Mouse (Mus musculus): ENCODE data around the gene Lrrc45. TPM values are rescaled to one million over a fixed set of nuclear protein-coding genes. Genes with fewer than 3 reads are reported as not detected.

Gene Lrrc45
- polyA plus RNA-seq, 1 experiment, result 114 TPM

DNA sequence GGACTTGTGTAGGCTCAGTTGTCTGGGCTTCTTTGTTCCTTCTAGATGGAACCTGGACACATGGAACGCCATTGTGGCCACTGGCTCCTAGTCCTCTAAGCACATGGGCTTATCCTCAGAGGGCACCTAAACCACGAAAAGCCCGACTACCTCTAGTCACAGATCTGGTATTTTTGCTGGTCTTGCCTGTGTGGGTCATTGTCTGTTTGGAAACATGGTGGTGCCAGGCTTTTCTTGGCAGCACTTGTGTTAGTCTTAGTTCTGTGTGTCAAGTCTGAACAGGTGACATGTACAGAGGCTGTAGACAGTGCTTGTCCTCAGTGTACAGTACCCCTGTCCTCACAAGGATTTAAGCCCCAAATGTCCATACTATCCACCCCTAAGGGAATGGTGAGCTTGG, 30.2 kb upstream of the Lrrc45 start:
- Histone ChIP-seq H3K4me3 (ENCODE audit: insufficient read depth, low read length) (no peak overlapping the region), H3K27ac (ENCODE audit: insufficient read depth, low read length) (no peak overlapping the region), H3K4me1 (ENCODE audit: control insufficient read depth, insufficient read depth, low read length) (no peaks in the 10 kb centered on the region)
- no peak for TF ChIP-seq POLR2A (IDR thresholded peaks at IDR 0.05; ENCODE audit: extremely low read depth, insufficient read depth, low read length)
- no peak for TF ChIP-seq CTCF (IDR thresholded peaks at IDR 0.05; ENCODE audit: extremely low read depth, insufficient read depth, low read length)

GRCm38 (mm10) chr11:120684086-120684485, 29.6 kb upstream of the Lrrc45 start:
- H3K27ac ChIP-seq (ENCODE audit: insufficient read depth, low read length), result no peak overlapping the region
- H3K4me1 ChIP-seq (ENCODE audit: control insufficient read depth, insufficient read depth, low read length), result no peaks in the 10 kb centered on the region
- no peak overlapping the region for H3K4me3 ChIP-seq (ENCODE audit: insufficient read depth, low read length)
- TF ChIP-seq CTCF (IDR thresholded peaks at IDR 0.05; ENCODE audit: extremely low read depth, insufficient read depth, low read length) (no peak), POLR2A (IDR thresholded peaks at IDR 0.05; ENCODE audit: extremely low read depth, insufficient read depth, low read length) (no peak)

DNA sequence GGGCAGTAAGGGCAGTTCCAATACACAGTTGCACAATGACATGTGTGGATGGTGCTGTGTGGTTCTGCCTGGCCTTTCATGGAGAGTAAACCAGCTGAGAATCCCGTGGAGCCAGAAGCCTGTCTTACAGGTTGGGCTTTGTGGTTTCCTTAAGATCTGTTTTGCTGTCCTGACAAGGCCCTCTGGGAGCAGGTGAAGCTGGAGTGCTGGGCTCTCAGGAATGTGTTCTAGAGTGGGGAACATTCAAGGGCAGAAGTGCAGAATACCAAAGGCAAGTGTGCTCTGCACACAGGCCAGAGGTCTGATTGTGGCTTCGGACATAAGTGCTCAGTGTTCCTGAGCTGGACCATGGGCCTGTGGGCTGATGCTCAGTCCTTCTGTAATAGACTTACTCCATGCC, 29.1 kb upstream of the Lrrc45 start:
- Histone ChIP-seq H3K4me1 (ENCODE audit: control insufficient read depth, insufficient read depth, low read length) (no peaks in the 10 kb centered on the region), H3K4me3 (ENCODE audit: insufficient read depth, low read length) (no peak overlapping the region), H3K27ac (ENCODE audit: insufficient read depth, low read length) (no peak overlapping the region)
- no peak for TF ChIP-seq CTCF (IDR thresholded peaks at IDR 0.05; ENCODE audit: extremely low read depth, insufficient read depth, low read length)
- TF ChIP-seq POLR2A (IDR thresholded peaks at IDR 0.05; ENCODE audit: extremely low read depth, insufficient read depth, low read length), result no peak

- 0 out of 2 replicates have a peak overlapping the region, but pooled peaks have one; percentile 55 for H3K27ac ChIP-seq (ENCODE audit: insufficient read depth, low read length)
- H3K4me3 ChIP-seq (ENCODE audit: insufficient read depth, low read length), result no peak overlapping the region
- no peaks in the 10 kb centered on the region for H3K4me1 ChIP-seq (ENCODE audit: control insufficient read depth, insufficient read depth, low read length)
- TF ChIP-seq POLR2A (IDR thresholded peaks at IDR 0.05; ENCODE audit: extremely low read depth, insufficient read depth, low read length), result no peak
- no peak for TF ChIP-seq CTCF (IDR thresholded peaks at IDR 0.05; ENCODE audit: extremely low read depth, insufficient read depth, low read length)
Measured at GRCm38 (mm10) chr11:120686650-120687272, 27.0 kb upstream of the Lrrc45 start.

- H3K27ac ChIP-seq (ENCODE audit: insufficient read depth, low read length), result no peak overlapping the region
- H3K4me1 ChIP-seq (ENCODE audit: control insufficient read depth, insufficient read depth, low read length), result no peaks in the 10 kb centered on the region
- TF ChIP-seq CTCF (IDR thresholded peaks at IDR 0.05; ENCODE audit: extremely low read depth, insufficient read depth, low read length) (no peak), POLR2A (IDR thresholded peaks at IDR 0.05; ENCODE audit: extremely low read depth, insufficient read depth, low read length) (no peak)
- no peak overlapping the region for H3K4me3 ChIP-seq (ENCODE audit: insufficient read depth, low read length)
Measured at GRCm38 (mm10) chr11:120689365-120689764, 24.4 kb upstream of the Lrrc45 start.

- TF ChIP-seq POLR2A (IDR thresholded peaks at IDR 0.05; ENCODE audit: extremely low read depth, insufficient read depth, low read length) (no peak), CTCF (IDR thresholded peaks at IDR 0.05; ENCODE audit: extremely low read depth, insufficient read depth, low read length) (no peak)
- Histone ChIP-seq H3K4me3 (ENCODE audit: insufficient read depth, low read length) (no peak overlapping the region), H3K27ac (ENCODE audit: insufficient read depth, low read length) (no peak overlapping the region), H3K4me1 (ENCODE audit: control insufficient read depth, insufficient read depth, low read length) (no peaks in the 10 kb centered on the region)
Measured at GRCm38 (mm10) chr11:120692471-120693011, 21.2 kb upstream of the Lrrc45 start.

GRCm38 (mm10) chr11:120693461-120693860, 20.3 kb upstream of the Lrrc45 start:
- Histone ChIP-seq H3K27ac (ENCODE audit: insufficient read depth, low read length) (no peak overlapping the region), H3K4me3 (ENCODE audit: insufficient read depth, low read length) (no peak overlapping the region), H3K4me1 (ENCODE audit: control insufficient read depth, insufficient read depth, low read length) (no peaks in the 10 kb centered on the region)
- TF ChIP-seq POLR2A (IDR thresholded peaks at IDR 0.05; ENCODE audit: extremely low read depth, insufficient read depth, low read length) (no peak), CTCF (IDR thresholded peaks at IDR 0.05; ENCODE audit: extremely low read depth, insufficient read depth, low read length) (no peak)

- no peak for TF ChIP-seq CTCF (IDR thresholded peaks at IDR 0.05; ENCODE audit: extremely low read depth, insufficient read depth, low read length)
- no peak for TF ChIP-seq POLR2A (IDR thresholded peaks at IDR 0.05; ENCODE audit: extremely low read depth, insufficient read depth, low read length)
- H3K27ac ChIP-seq (ENCODE audit: insufficient read depth, low read length), result 0 out of 2 replicates have a peak overlapping the region, but pooled peaks have one; percentile 13
Measured at GRCm38 (mm10) chr11:120695184-120695583, 18.5 kb upstream of the Lrrc45 start.

GRCm38 (mm10) chr11:120695641-120696040, 18.1 kb upstream of the Lrrc45 start:
- Histone ChIP-seq H3K4me1 (ENCODE audit: control insufficient read depth, insufficient read depth, low read length) (no peaks in the 10 kb centered on the region), H3K27ac (ENCODE audit: insufficient read depth, low read length) (peak overlapping the region; percentile 52; the same call in 1 of the 2 replicates), H3K4me3 (ENCODE audit: insufficient read depth, low read length) (no peak overlapping the region)
- TF ChIP-seq POLR2A (IDR thresholded peaks at IDR 0.05; ENCODE audit: extremely low read depth, insufficient read depth, low read length) (no peak), CTCF (IDR thresholded peaks at IDR 0.05; ENCODE audit: extremely low read depth, insufficient read depth, low read length) (no peak)

More at GRCm38 (mm10) chr11:120695184-120695583, 18.5 kb upstream of the Lrrc45 start:
- no peak overlapping the region for H3K4me3 ChIP-seq (ENCODE audit: insufficient read depth, low read length)
- H3K4me1 ChIP-seq (ENCODE audit: control insufficient read depth, insufficient read depth, low read length), result no peaks in the 10 kb centered on the region

GRCm38 (mm10) chr11:120696568-120696967, 17.2 kb upstream of the Lrrc45 start:
- Histone ChIP-seq H3K4me3 (ENCODE audit: insufficient read depth, low read length) (no peak overlapping the region), H3K27ac (ENCODE audit: insufficient read depth, low read length) (no peak overlapping the region), H3K4me1 (ENCODE audit: control insufficient read depth, insufficient read depth, low read length) (no peaks in the 10 kb centered on the region)
- TF ChIP-seq POLR2A (IDR thresholded peaks at IDR 0.05; ENCODE audit: extremely low read depth, insufficient read depth, low read length) (no peak), CTCF (IDR thresholded peaks at IDR 0.05; ENCODE audit: extremely low read depth, insufficient read depth, low read length) (0 out of 2 replicates have a peak, but pooled peaks have one; percentile 7)
